10 mouse cellular contexts compared by ENCODE assay signal in the genomic region with DNA sequence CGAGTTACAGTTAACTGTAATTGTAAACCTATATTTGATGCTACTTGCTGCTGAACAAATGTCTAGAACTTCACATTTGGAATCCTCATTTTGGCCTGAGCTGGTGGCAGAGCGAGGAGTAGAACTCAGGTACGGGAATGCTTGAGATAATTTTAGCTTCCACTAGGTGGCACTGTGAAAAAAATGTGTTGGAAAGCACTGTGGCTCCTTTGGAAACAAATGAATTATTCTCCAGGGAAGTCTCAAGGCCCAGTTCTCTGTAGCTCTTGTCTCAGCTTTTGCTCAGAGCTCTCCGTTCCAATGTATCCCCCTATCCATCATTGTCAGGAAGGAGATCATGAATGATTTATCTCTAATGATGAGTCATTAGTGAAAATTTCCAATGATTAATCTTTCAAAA.
DNase-seq lines count a peak whose midpoint lies in the region; ATAC-seq and TF ChIP-seq lines count a peak whose summit lies in the region.
"Had no signal": no experiment of that assay in that cellular context is flagged by ENCODE, and none has a peak within 500 bp of the region (broad histone marks: within the 10 kb centered on the region; RNA-seq: fewer than 3 reads in every experiment).

No protein-coding gene starts in this region.

- peak; percentile 3 for DNase-seq in cerebellum, adult 8-10 months
- peak; percentile 7 for DNase-seq in kidney, postnatal 14 days
- DNase-seq in kidney, adult 18-20 months = no peak
- DNase-seq in 3T3-L1 (ENCODE audit: low read depth, low spot score) = peak; percentile 92
- peak; percentile 10 for DNase-seq in brain, embryonic 14.5 days (ENCODE audit: low read depth)
- DNase-seq in thymus, postnatal 0 days (ENCODE audit: low spot score) = no peak
- no peak for DNase-seq in thymus, postnatal 25 days
- DNase-seq: gastrocnemius, postnatal 36 days; thymus, postnatal 14 days had no signal

- no peak for TF ChIP-seq POLR2A in brain, embryonic 14.5 days (IDR thresholded peaks at IDR 0.05; ENCODE audit: borderline replicate concordance, extremely low read depth, insufficient read depth, insufficient read length, poor library complexity, severe bottlenecking)

- no peak for ATAC-seq in cerebellum, adult (ENCODE audit: insufficient number of reproducible peaks, low FRiP score, low TSS enrichment)

- TF ChIP-seq CTCF in brain, embryonic 14.5 days (IDR thresholded peaks at IDR 0.05; ENCODE audit: borderline replicate concordance, extremely low read depth, insufficient read depth, insufficient read length) = peak; percentile 37; the same call in 1 of the 2 replicates

Comparison
In these comparisons a context has a peak if more than half of its experiments do, and no peak if none do; other contexts are left out.
1. DNase-seq: peak in cerebellum, adult 8-10 months (single experiment), kidney, postnatal 14 days (single experiment), 3T3-L1 (single experiment) and brain, embryonic 14.5 days (single experiment); none in kidney, adult 18-20 months (single experiment), thymus, postnatal 0 days (single experiment) and thymus, postnatal 25 days (single experiment).